Mouse (Mus musculus): ENCODE measurements around the gene Thra.

DNA sequence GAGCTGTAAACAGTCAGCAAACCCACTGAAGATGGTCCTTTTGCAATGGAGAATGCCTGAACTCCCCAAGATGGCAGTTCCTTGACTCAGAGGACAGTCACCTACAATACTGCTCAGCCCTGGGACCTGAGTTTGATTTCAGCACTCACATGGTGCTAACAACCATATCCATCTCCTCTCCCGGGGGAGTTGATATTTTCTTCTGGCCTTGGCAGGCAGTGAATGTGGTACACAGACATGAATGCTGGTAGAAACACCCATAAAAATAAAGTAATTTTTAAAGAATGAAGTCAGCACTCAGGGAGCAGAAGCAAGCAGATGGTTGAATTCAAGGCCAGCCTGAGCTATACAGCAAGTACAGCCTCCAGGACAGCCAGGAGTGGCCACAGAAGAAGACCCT lies 4.3 kb upstream of the Thra start:
- no peak for TF ChIP-seq CTCF (IDR thresholded peaks at IDR 0.05; ENCODE audit: low read depth)
- no peak for TF ChIP-seq EP300 (optimal IDR thresholded peaks at IDR 0.05)

All from stomach, postnatal 0 days (tissue).